Mouse (Mus musculus) limb, embryonic 15.5 days (tissue): ENCODE results near the gene Cemip2. TPM values are rescaled to one million over a fixed set of nuclear protein-coding genes. Genes with fewer than 3 reads are reported as not detected.
A peak's percentile ranks its signal among the peaks of the same experiment; 100 is the strongest.

ENCODE experiments used
- ATAC-seq: fragments of 200-750 bp; cut with Nextera tagmentation; 2 replicates; pipeline ENCODE4 v1.8.0; 2017; ENCODE audit warnings: low read depth, moderate TSS enrichment; ENCODE audit not compliant: insufficient number of reproducible peaks, low FRiP score, low TSS enrichment
- H3K27ac ChIP-seq: fragments of 300-500 bp; sonication (generic); 2 replicates; pipeline ENCODE4 v1.5.1; 2015; ENCODE audit warnings: moderate library complexity, mild to moderate bottlenecking, inconsistent platforms
- H3K27me3 ChIP-seq: fragments of 300-500 bp; sonication (generic); 2 replicates; pipeline ENCODE4 v1.6.1; 2015; ENCODE audit warnings: inconsistent platforms
- H3K36me3 ChIP-seq: fragments of 300-500 bp; sonication (generic); 2 replicates; pipeline ENCODE4 v1.6.1; 2015; ENCODE audit warnings: inconsistent platforms
- H3K4me1 ChIP-seq: fragments of 300-500 bp; sonication (generic); 2 replicates; pipeline ENCODE4 v1.6.1; 2015; ENCODE audit warnings: inconsistent platforms
- H3K4me2 ChIP-seq: fragments of 300-500 bp; sonication (generic); 2 replicates; pipeline ENCODE4 v1.6.1; 2015; ENCODE audit warnings: mild to moderate bottlenecking, inconsistent platforms
- H3K4me3 ChIP-seq: fragments of 300-500 bp; sonication (generic); 2 replicates; pipeline ENCODE4 v1.5.1; 2015; ENCODE audit warnings: mild to moderate bottlenecking, inconsistent platforms
- H3K9ac ChIP-seq: fragments of 300-500 bp; sonication (generic); 2 replicates; pipeline ENCODE4 v1.6.1; 2015; ENCODE audit warnings: inconsistent platforms
- H3K9me3 ChIP-seq: fragments of 300-500 bp; sonication (generic); 2 replicates; pipeline ENCODE4 v1.6.1; 2016; ENCODE audit warnings: inconsistent platforms
- WGBS: fragments of 180-500 bp; shearing (Covaris S2); methylation state at CpG from one replicate; pipeline ENCODE4 v1.1.7; 2015; 5-methylcytosine and 5-hydroxymethylcytosine counted together
- polyA plus RNA-seq: library from polyadenylated mRNA; unstranded; fragments of >200 nt; fragmentation: Nextera tagmentation; extraction: Ambion mirVana; gene quantifications from 2 replicates; pipeline ENCODE4 v1.2.1, GENCODE M21; 2015

The Cemip2 gene
- polyA plus RNA-seq, result 25.7 TPM in 2 replicates

DNA sequence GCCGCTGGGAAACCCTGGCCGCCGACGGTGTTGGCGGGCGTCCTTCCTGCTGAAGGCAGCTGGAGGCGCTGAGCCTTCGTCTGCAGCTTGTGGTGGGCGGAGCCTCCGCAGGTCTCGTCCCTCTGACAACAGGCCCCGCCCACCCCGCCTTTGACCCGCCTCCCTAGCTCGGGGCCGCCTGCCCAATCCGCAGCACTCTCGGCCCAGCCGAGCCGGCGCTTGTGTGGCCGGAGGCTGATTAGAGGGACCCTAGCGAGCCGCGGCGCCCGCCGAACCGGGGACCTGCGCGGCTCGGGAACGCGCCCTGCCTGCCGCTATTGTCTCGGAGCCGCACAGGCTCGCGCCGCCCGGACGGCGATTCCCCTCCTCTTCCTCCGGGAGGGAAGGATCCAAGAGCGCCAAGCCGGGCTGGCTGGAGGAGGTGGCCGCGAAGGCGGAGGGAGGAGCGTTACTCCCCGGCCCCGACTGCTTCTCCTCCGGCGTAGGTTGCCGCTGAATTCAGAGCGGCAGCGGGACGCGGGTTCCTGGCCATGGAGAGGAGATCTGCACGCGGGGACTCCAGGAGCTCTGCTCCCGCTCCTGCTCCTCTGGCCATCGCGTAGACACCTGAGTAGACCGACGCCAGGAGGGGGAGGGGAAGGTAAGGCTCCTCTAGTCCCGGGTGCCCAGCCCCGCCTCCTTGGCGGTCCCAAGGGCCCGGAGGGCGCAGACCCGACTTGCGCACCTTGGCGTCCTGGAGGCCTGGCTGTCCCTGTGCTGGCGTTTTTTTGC is at the start of gene Cemip2:
TSS of gene Cemip2 (plus strand) at position 196 of the 771 bp plus-strand sequence.
- peak; percentile 92 for ATAC-seq
- Histone ChIP-seq H3K36me3 (no peaks in the 10 kb centered on the region), H3K27ac (peak within 1 kb of the TSS; percentile 94), H3K9me3 (no peaks in the 10 kb centered on the region), H3K9ac (peak within 1 kb of the TSS; percentile 67), H3K27me3 (no peaks in the 10 kb centered on the region), H3K4me2 (peak within 1 kb of the TSS; percentile 66), H3K4me1 (peaks cover 41% of the 10 kb centered on the region), H3K4me3 (peak within 1 kb of the TSS; percentile 89)
- WGBS, result 0% methylated on average over 74 of the region's 75 CpGs

DNA sequence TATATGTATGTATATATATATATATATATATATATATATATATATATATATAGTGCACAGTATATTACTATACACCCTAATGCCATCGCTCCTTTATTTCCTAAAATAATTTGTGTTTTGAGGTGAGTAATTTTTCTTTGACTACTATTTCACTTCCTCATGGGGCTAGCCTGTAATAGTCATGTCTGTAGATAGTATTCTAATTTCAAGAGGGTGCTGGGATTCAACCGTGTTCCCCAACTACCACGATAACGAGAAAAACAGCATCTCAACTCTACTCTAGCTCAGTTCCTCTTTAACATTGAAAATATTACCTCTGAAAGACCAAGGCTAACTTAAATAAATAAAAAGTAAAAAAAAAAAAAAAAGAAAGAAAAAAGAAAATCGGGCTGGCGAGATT is 49.8 kb upstream of the Cemip2 start:
- Histone ChIP-seq H3K4me1 (no peaks in the 10 kb centered on the region), H3K9ac (no peak overlapping the region), H3K9me3 (no peaks in the 10 kb centered on the region), H3K36me3 (no peaks in the 10 kb centered on the region), H3K4me3 (no peak overlapping the region), H3K27me3 (no peaks in the 10 kb centered on the region), H3K4me2 (no peak overlapping the region), H3K27ac (no peak overlapping the region)
- no peak for ATAC-seq
- WGBS, result 88% methylated on average over 6 of the region's 6 CpGs

DNA sequence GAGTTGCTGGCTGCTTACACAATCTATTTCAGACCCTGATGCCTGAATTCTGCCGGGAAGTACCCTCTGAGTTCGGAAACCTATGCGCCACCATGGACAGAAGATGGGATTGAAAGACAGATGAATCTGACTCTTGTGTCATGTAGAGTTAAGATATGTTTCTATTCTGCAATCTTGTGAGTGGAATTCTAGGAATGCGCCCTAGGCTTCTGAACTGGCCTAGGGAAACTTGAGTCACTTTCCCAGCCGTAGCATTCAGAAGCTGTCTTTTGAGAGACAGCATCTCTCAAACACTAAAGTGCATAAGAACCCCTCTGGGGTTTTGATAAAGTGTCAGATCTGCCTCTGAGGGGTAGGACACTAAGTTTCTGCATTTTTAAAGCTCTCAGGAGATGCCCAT is 46.3 kb upstream of the Cemip2 start:
- Histone ChIP-seq H3K4me3 (no peak overlapping the region), H3K9me3 (no peaks in the 10 kb centered on the region), H3K36me3 (no peaks in the 10 kb centered on the region), H3K9ac (no peak overlapping the region), H3K4me1 (0 out of 2 replicates have a peak, but pooled peaks cover 3% of the 10 kb centered on the region), H3K27ac (no peak overlapping the region), H3K27me3 (no peaks in the 10 kb centered on the region), H3K4me2 (no peak overlapping the region)
- ATAC-seq, result no peak
- 81% methylated on average over 5 of the region's 5 CpGs for WGBS

DNA sequence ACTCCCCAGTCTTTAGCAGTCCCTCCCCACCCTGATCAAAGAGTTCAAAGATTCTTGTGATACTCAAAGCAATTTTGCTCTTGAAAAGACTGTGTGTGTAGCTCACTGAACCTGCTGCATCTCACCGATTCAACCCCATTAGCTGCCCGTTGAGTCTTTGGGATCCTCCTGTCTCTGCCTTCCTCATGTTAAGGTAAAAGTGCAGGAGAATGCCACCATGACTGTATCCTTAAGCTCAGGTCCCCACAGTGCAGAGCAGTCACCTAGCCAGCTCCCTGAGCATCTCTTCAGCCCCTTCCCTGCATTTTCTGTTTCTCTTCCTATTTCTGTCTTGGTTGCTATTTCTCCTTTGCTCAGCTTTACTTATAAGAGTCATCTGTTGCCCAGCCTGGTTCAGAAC is 45.0 kb upstream of the Cemip2 start:
- H3K4me1 ChIP-seq, result peaks cover 10% of the 10 kb centered on the region; the same call in 1 of the 2 replicates
- ATAC-seq, result no peak
- H3K27ac ChIP-seq, result no peak overlapping the region
- 89% methylated on average over 2 of the region's 2 CpGs for WGBS
- H3K4me2 ChIP-seq, result no peak overlapping the region
- no peak overlapping the region for H3K9ac ChIP-seq
- H3K4me3 ChIP-seq, result no peak overlapping the region
- no peaks in the 10 kb centered on the region for H3K9me3 ChIP-seq
- no peaks in the 10 kb centered on the region for H3K27me3 ChIP-seq
- H3K36me3 ChIP-seq, result no peaks in the 10 kb centered on the region

DNA sequence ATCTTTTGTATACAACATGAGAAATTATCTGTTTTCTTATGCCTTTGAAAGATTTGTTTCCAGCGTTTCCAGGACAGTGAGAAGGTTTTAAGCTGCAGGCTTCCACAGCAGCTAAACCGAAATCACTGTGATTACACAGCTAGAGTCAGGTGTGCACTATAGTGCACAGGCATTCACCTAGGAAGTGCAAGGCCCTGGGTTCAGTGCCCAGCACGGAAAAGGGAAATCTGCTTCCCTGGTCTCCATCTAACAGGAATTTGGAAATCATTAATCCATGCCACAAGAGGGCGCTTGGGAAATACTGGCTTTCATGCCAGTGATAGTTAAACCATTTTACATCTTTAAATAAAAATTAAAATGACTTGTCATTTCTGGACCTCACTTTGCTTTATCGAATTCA is 44.0 kb upstream of the Cemip2 start:
- Histone ChIP-seq H3K9me3 (no peaks in the 10 kb centered on the region), H3K27ac (no peak overlapping the region), H3K9ac (no peak overlapping the region), H3K36me3 (no peaks in the 10 kb centered on the region), H3K4me1 (peaks cover 19% of the 10 kb centered on the region), H3K4me2 (no peak overlapping the region), H3K4me3 (no peak overlapping the region), H3K27me3 (no peaks in the 10 kb centered on the region)
- no peak for ATAC-seq
- WGBS, result 41% methylated on average over 5 of the region's 5 CpGs

DNA sequence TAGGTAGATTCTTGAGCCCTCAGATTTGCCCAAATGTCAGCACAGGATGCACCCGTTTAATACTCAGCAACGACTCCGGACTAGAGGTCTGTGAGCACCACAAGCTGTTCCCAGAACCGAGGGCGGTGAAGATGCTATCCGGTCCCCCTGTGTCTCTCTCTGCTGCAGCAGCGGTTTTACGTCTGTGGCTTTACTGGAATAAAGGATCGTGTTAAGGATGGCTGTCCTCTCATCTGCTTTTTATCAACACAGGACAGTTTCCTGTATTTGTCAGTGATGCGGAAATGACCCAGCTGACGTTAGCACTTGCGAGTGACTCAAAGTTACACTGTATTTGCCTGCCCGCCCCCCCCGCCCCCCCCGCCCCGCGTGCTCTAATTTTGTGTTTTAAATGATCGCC is 40.7 kb upstream of the Cemip2 start:
- 49% methylated on average over 18 of the region's 18 CpGs for WGBS
- H3K36me3 ChIP-seq, result no peaks in the 10 kb centered on the region
- no peak for ATAC-seq
- H3K27me3 ChIP-seq, result no peaks in the 10 kb centered on the region
- H3K4me2 ChIP-seq, result peak overlapping the region; percentile 7; the same call in 1 of the 2 replicates
- no peak overlapping the region for H3K9ac ChIP-seq
- H3K4me3 ChIP-seq, result no peak overlapping the region
- H3K27ac ChIP-seq, result peak overlapping the region; percentile 86
- no peaks in the 10 kb centered on the region for H3K9me3 ChIP-seq
- peaks cover 19% of the 10 kb centered on the region for H3K4me1 ChIP-seq

DNA sequence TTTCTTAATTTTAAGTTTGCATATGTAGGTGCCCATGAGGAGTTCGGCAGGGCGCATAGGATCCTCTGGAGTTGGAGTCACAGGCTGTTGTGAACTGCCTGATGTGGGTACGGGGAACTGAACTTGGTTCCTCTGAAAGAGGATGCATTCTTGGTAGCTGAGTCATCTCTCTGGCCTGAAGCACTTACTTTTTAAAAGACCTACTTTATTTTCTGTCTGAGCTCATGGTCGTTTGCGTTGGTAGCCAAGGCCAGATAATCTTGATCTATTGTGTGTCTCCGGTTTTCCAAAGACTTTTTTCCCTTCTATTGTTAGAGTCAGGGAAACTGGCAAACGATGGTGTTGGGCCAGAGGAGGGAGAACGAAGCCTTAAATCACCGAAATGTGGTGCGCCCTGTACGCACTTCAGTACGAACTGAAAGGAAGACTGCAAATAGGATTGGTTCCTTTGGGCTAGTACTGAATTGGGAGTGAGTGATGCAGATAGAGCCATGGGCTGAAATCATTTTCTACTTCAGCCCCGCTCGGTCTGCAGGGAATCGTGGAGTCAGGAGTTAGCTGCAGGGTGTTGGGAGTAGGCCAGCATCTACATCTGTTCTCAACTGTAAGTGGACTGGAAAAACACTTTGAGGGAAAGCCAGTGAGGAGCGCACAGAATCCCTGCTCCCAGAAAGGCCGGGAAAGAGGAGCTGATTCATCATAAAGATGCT is 40.1 kb upstream of the Cemip2 start:
- H3K9me3 ChIP-seq, result no peaks in the 10 kb centered on the region
- no peak overlapping the region for H3K4me3 ChIP-seq
- ATAC-seq, result peak; percentile 85; the same call in 1 of the 2 replicates
- WGBS, result 36% methylated on average over 17 of the region's 17 CpGs
- H3K27me3 ChIP-seq, result no peaks in the 10 kb centered on the region
- no peak overlapping the region for H3K9ac ChIP-seq
- H3K4me1 ChIP-seq, result peaks cover 19% of the 10 kb centered on the region
- H3K27ac ChIP-seq, result peak overlapping the region; percentile 86
- H3K36me3 ChIP-seq, result no peaks in the 10 kb centered on the region
- peak overlapping the region; percentile 19; the same call in 1 of the 2 replicates for H3K4me2 ChIP-seq

DNA sequence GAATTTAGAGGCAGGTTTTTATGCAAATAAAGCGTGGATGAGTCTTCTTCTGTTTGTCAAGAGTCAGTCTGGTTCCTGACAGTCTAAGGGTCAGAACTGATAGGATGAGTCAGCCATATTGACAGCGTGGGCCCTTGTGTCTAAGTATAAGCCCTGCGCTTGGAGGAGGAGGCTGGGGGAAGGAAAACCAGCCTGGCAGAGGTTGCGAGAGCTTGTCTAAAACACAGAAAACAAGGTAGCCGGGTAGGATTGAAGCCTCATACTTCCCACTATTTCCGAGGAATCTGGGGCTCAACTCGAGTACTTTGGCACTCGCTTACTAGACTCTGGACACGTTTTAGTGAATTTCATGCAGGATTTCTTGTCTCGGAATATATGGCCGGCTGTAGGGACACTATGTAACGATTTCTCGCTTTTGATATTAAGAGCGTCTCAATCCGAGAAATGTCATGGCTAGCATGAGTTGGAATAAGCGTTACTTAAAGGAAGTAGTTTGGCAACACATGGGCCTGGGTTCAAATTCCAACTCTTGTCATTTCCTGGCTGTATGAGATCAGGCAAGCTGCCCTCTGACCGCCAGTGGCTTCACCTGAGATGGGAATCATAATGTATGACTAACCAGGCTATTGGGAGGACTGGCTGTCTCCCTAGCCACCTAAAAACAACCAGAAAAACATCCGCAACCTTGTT is 39.4 kb upstream of the Cemip2 start:
- Histone ChIP-seq H3K4me3 (no peak overlapping the region), H3K9ac (no peak overlapping the region), H3K27ac (peak overlapping the region; percentile 86), H3K27me3 (no peaks in the 10 kb centered on the region), H3K4me2 (peak overlapping the region; percentile 19; the same call in 1 of the 2 replicates), H3K4me1 (peaks cover 19% of the 10 kb centered on the region), H3K9me3 (no peaks in the 10 kb centered on the region), H3K36me3 (no peaks in the 10 kb centered on the region)
- 71% methylated on average over 18 of the region's 18 CpGs for WGBS
- 0 out of 2 replicates have a peak, but pooled peaks have one; percentile 17 for ATAC-seq

DNA sequence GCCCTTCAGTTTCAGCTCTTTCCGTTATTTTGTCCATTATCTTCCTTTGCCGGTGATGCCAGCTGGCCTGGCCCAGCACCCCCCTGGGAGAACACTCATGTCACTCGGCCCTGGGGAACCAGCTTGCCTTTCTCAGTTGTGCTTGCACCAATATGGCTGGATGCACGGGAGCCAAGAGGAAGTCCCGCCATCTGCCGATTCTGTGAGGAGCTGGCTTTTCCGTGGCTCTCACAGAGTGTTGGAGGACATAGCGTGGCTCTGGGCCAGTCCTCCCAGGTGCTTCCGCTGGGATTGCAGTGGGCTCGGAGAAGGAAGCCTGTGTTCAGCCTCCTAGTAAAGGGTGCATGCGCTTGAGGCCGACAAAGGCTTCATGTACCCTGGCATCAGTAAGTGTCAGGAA is 36.0 kb upstream of the Cemip2 start:
- Histone ChIP-seq H3K9ac (no peak overlapping the region), H3K4me1 (peaks cover 15% of the 10 kb centered on the region), H3K9me3 (no peaks in the 10 kb centered on the region), H3K27ac (no peak overlapping the region), H3K4me3 (no peak overlapping the region), H3K4me2 (no peak overlapping the region), H3K36me3 (no peaks in the 10 kb centered on the region), H3K27me3 (no peaks in the 10 kb centered on the region)
- no peak for ATAC-seq
- WGBS, result 78% methylated on average over 12 of the region's 12 CpGs

DNA sequence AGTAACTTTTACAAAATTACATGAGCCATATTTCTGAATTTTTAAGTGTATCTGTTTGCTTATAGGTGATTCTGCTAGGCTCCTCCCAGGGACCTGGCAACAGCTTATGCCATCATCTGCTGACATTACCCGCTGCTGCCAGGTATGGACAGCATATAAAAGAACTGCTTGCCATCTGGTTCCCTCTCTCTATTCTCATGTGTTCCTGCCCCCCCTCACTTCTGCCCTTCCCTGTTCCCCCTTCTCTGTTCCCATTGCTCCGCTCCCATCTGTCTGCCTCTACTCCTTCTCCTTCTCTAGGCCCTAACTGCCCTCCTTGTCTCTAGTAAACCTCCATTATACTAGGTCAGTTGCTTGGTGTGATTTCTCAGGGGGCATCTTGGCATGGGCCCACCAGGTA is 32.6 kb upstream of the Cemip2 start:
- no peaks in the 10 kb centered on the region for H3K9me3 ChIP-seq
- no peaks in the 10 kb centered on the region for H3K4me1 ChIP-seq
- no peaks in the 10 kb centered on the region for H3K36me3 ChIP-seq
- H3K27ac ChIP-seq, result no peak overlapping the region
- no peak overlapping the region for H3K4me2 ChIP-seq
- 90% methylated on average over 2 of the region's 2 CpGs for WGBS
- no peak overlapping the region for H3K4me3 ChIP-seq
- no peak overlapping the region for H3K9ac ChIP-seq
- no peaks in the 10 kb centered on the region for H3K27me3 ChIP-seq
- no peak for ATAC-seq

DNA sequence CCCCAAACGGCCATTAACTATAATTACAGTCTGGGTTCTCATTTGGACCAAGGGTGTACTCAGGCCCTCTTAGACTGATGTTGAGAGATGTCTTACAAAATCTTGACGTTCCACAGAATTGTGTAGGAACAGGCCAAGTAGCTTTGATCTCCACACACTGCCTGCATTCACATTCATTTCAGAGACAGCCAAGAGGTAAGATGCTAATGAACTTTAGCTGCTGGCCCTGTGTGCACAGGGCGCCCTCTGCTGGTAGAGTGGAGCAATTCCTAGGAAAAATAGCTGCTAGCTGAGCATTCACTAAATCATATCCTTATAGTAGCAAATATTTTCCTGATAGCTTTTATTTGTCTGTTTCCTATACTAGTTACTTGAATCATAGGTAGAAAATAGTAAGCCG is 30.8 kb upstream of the Cemip2 start:
- H3K36me3 ChIP-seq, result no peaks in the 10 kb centered on the region
- ATAC-seq, result no peak
- no peak overlapping the region for H3K27ac ChIP-seq
- WGBS, result 22% methylated on average over 4 of the region's 4 CpGs
- no peak overlapping the region for H3K9ac ChIP-seq
- no peak overlapping the region for H3K4me3 ChIP-seq
- no peaks in the 10 kb centered on the region for H3K4me1 ChIP-seq
- no peaks in the 10 kb centered on the region for H3K9me3 ChIP-seq
- no peaks in the 10 kb centered on the region for H3K27me3 ChIP-seq
- no peak overlapping the region for H3K4me2 ChIP-seq

DNA sequence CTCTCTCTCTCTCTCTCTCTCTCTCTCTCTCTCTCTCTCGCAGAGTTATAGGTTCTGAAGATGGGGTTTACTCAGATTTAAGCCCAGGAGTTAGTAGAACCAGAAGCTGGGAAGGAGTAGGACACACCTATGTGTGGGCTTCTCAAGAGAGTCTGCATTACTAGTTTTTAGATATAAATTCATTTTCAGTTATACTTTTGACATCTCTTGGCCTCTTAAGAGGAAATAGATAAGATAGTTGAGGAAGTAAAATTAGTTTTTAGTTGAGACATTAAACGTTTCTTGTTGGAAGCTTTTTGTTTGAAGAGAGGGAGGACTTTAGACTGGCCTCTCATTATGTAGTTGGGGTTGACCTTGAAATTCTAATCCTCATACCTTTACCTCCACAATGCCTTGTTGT is 28.0 kb upstream of the Cemip2 start:
- Histone ChIP-seq H3K27me3 (no peaks in the 10 kb centered on the region), H3K4me3 (no peak overlapping the region), H3K27ac (no peak overlapping the region), H3K4me1 (no peaks in the 10 kb centered on the region), H3K9ac (no peak overlapping the region), H3K4me2 (no peak overlapping the region), H3K9me3 (no peaks in the 10 kb centered on the region), H3K36me3 (no peaks in the 10 kb centered on the region)
- ATAC-seq, result no peak
- WGBS, result 49% methylated on average over 2 of the region's 2 CpGs
